Mouse (Mus musculus) forebrain, embryonic 12.5 days (tissue): ENCODE measurements at regions not wholly inside any gene's neighbourhood (a gene's known extent, or its start where the extent isn't known, plus 50 kb on each side); places are given as distances from the start of the nearest gene placed in this dataset. TPM values are rescaled to one million over a fixed set of nuclear protein-coding genes. Genes with fewer than 3 reads are reported as not detected.
"Not testable (repeated sequence)": the region's sequence is repeated elsewhere in the genome, so short reads cannot be mapped to it uniquely, and the experiment has no call there.

Experiments used
- ATAC-seq: fragments of 200-750 bp; cut with Nextera tagmentation; 2 replicates; pipeline ENCODE4 v1.8.0; 2017; ENCODE audit warnings: moderate TSS enrichment; ENCODE audit not compliant: low FRiP score
- H3K27ac ChIP-seq: fragments of 300-500 bp; sonication (generic); 2 replicates; pipeline ENCODE4 v1.5.1; 2016; ENCODE audit warnings: mild to moderate bottlenecking
- H3K27me3 ChIP-seq: fragments of 300-500 bp; sonication (generic); 2 replicates; pipeline ENCODE4 v1.6.1; 2016; ENCODE audit warnings: mild to moderate bottlenecking
- H3K36me3 ChIP-seq: fragments of 300-500 bp; sonication (generic); replicated peaks from 2 replicates; pipeline ENCODE4 v1.6.1; 2016; ENCODE audit warnings: mild to moderate bottlenecking
- H3K4me1 ChIP-seq: fragments of 300-500 bp; sonication (generic); 2 replicates; pipeline ENCODE4 v1.6.1; 2016
- H3K4me2 ChIP-seq: fragments of 300-500 bp; sonication (generic); 2 replicates; pipeline ENCODE4 v1.6.1; 2016; ENCODE audit warnings: mild to moderate bottlenecking, moderate library complexity
- H3K4me3 ChIP-seq: fragments of 300-500 bp; sonication (generic); replicated peaks from 2 replicates; pipeline ENCODE4 v1.5.1; 2016; ENCODE audit warnings: mild to moderate bottlenecking
- H3K9ac ChIP-seq: fragments of 300-500 bp; sonication (generic); 2 replicates; pipeline ENCODE4 v1.6.1; 2016; ENCODE audit warnings: mild to moderate bottlenecking
- H3K9me3 ChIP-seq: fragments of 300-500 bp; sonication (generic); 2 replicates; pipeline ENCODE4 v1.6.1; 2016
- WGBS: fragments of 180-500 bp; shearing (Covaris S2); methylation state at CpG from one replicate; pipeline ENCODE4 v1.1.7; 2016; 5-methylcytosine and 5-hydroxymethylcytosine counted together
- microRNA-seq: library from miRNA; unstranded; fragments of <30 nt; microRNA quantifications from one replicate; pipeline ENCODE4, GENCODE M21; 2017

GRCm38 (mm10) chr9:25833295-25833694, 351.9 kb downstream of the Eepd1 start:
- Histone ChIP-seq H3K27ac (no peak overlapping the region), H3K36me3 (no peaks in the 10 kb centered on the region), H3K27me3 (no peaks in the 10 kb centered on the region), H3K4me1 (no peaks in the 10 kb centered on the region), H3K9me3 (no peaks in the 10 kb centered on the region), H3K9ac (no peak overlapping the region), H3K4me2 (no peak overlapping the region), H3K4me3 (no peak overlapping the region)
- no peak for ATAC-seq

GRCm38 (mm10) chr9:25849914-25850313, 368.6 kb downstream of the Eepd1 start:
- WGBS = 87% methylated on average over 2 of the region's 2 CpGs

GRCm38 (mm10) chr9:25850608-25851007, 369.3 kb downstream of the Eepd1 start:
- H3K4me1 ChIP-seq, H3K9ac ChIP-seq: not testable (repeated sequence)

More at GRCm38 (mm10) chr9:25849914-25850313, 368.6 kb downstream of the Eepd1 start:
- ATAC-seq, H3K4me1 ChIP-seq, H3K9ac ChIP-seq, H3K4me2 ChIP-seq, H3K27ac ChIP-seq, H3K9me3 ChIP-seq, H3K27me3 ChIP-seq, H3K36me3 ChIP-seq, H3K4me3 ChIP-seq: not testable (repeated sequence)

GRCm38 (mm10) chr9:25854545-25854944, 373.2 kb downstream of the Eepd1 start:
- no peaks in the 10 kb centered on the region for H3K4me1 ChIP-seq
- no peak overlapping the region for H3K4me2 ChIP-seq
- no peak overlapping the region for H3K9ac ChIP-seq
- H3K36me3 ChIP-seq = no peaks in the 10 kb centered on the region
- H3K4me3 ChIP-seq = no peak overlapping the region
- no peaks in the 10 kb centered on the region for H3K9me3 ChIP-seq
- no peak overlapping the region for H3K27ac ChIP-seq
- no peaks in the 10 kb centered on the region for H3K27me3 ChIP-seq
- 43% methylated on average over 1 of the region's 1 CpGs for WGBS
- ATAC-seq = no peak

More at GRCm38 (mm10) chr9:25850608-25851007, 369.3 kb downstream of the Eepd1 start:
- 59% methylated on average over 3 of the region's 3 CpGs for WGBS
- not testable (repeated sequence) for H3K4me2 ChIP-seq, H3K36me3 ChIP-seq, ATAC-seq, H3K27me3 ChIP-seq, H3K4me3 ChIP-seq, H3K9me3 ChIP-seq, H3K27ac ChIP-seq

GRCm38 (mm10) chr9:25870260-25870659, 388.9 kb downstream of the Eepd1 start:
- no peak overlapping the region for H3K9ac ChIP-seq
- H3K4me2 ChIP-seq = no peak overlapping the region
- no peaks in the 10 kb centered on the region for H3K36me3 ChIP-seq
- H3K4me1 ChIP-seq = no peaks in the 10 kb centered on the region
- ATAC-seq = no peak
- no peak overlapping the region for H3K27ac ChIP-seq
- WGBS = 78% methylated on average over 2 of the region's 2 CpGs
- H3K9me3 ChIP-seq = no peaks in the 10 kb centered on the region
- H3K27me3 ChIP-seq = no peaks in the 10 kb centered on the region
- no peak overlapping the region for H3K4me3 ChIP-seq

- Histone ChIP-seq H3K9ac (no peak overlapping the region), H3K36me3 (no peaks in the 10 kb centered on the region), H3K4me2 (no peak overlapping the region), H3K4me3 (no peak overlapping the region), H3K9me3 (no peaks in the 10 kb centered on the region), H3K4me1 (no peaks in the 10 kb centered on the region), H3K27me3 (no peaks in the 10 kb centered on the region), H3K27ac (no peak overlapping the region)
- ATAC-seq = no peak
These were observed 415.1 kb downstream of the Eepd1 start for GRCm38 (mm10) chr9:25896333-25896905.

Small RNA genes lying in the stretch of these regions (microRNA-seq; reads per million reads assigned to microRNA genes)
- gene Gm26190 = not detected
